Mouse (Mus musculus) limb, embryonic 14.5 days (tissue): ENCODE measurements around the gene Hoxc12. TPM values are rescaled to one million over a fixed set of nuclear protein-coding genes. Genes with fewer than 3 reads are reported as not detected.
A peak's percentile ranks its signal among the peaks of the same experiment; 100 is the strongest.

Experiments
- ATAC-seq: fragments of 200-750 bp; cut with Nextera tagmentation; 2 replicates; pipeline ENCODE4 v1.8.0; 2017; ENCODE audit warnings: low read depth, moderate number of reproducible peaks, moderate TSS enrichment; ENCODE audit not compliant: low FRiP score
- DNase-seq: peaks from one replicate; pipeline ENCODE4 v3.0.0-alpha.2; 2015; ENCODE audit warnings: low spot score
- H3K27ac ChIP-seq: fragments of 300-500 bp; sonication (generic); replicated peaks from 2 replicates; pipeline ENCODE4 v1.5.1; 2014; ENCODE audit warnings: low read depth, mild to moderate bottlenecking, low read length, moderate library complexity, mixed read lengths
- H3K27me3 ChIP-seq: fragments of 300-500 bp; sonication (generic); 2 replicates; pipeline ENCODE4 v1.6.1; 2014; ENCODE audit warnings: low read length, mixed read lengths; ENCODE audit not compliant: control insufficient read depth, insufficient read depth
- H3K36me3 ChIP-seq: fragments of 300-500 bp; sonication (generic); 2 replicates; pipeline ENCODE4 v1.6.1; 2014; ENCODE audit warnings: mild to moderate bottlenecking, low read length, moderate library complexity, mixed read lengths; ENCODE audit not compliant: control insufficient read depth, insufficient read depth
- H3K4me1 ChIP-seq: fragments of 300-500 bp; sonication (generic); 2 replicates; pipeline ENCODE4 v1.6.1; 2014; ENCODE audit warnings: antibody characterized with exemption, low read length, mixed read lengths; ENCODE audit not compliant: control insufficient read depth, insufficient read depth
- H3K4me2 ChIP-seq: fragments of 300-500 bp; sonication (generic); replicated peaks from 2 replicates; pipeline ENCODE4 v1.6.1; 2014; ENCODE audit warnings: low read depth, mild to moderate bottlenecking, low read length, moderate library complexity; ENCODE audit not compliant: severe bottlenecking
- H3K4me3 ChIP-seq: fragments of 300-500 bp; sonication (generic); replicated peaks from 2 replicates; pipeline ENCODE4 v1.5.1; 2014; ENCODE audit warnings: low read length
- H3K9ac ChIP-seq: fragments of 300-500 bp; sonication (generic); 2 replicates; pipeline ENCODE4 v1.6.1; 2014; ENCODE audit warnings: mild to moderate bottlenecking, low read depth, low read length, moderate library complexity; ENCODE audit not compliant: severe bottlenecking
- H3K9me3 ChIP-seq: fragments of 300-500 bp; sonication (generic); 2 replicates; pipeline ENCODE4 v1.6.1; 2016; ENCODE audit warnings: low read length; ENCODE audit not compliant: control insufficient read depth
- POLR2A ChIP-seq: fragments of 200-500 bp; IDR thresholded peaks from 2 replicates; pipeline ENCODE4 v1.8.0; 2012; ENCODE audit warnings: inconsistent platforms, mild to moderate bottlenecking, moderate library complexity, borderline replicate concordance; ENCODE audit not compliant: insufficient read depth, insufficient read length; ENCODE audit errors: extremely low read depth
- WGBS: fragments of 180-500 bp; shearing (Covaris S2); extraction: QIAGEN DNeasy Blood & Tissue Kit; methylation state at CpG from one replicate; pipeline ENCODE4 v1.1.7; 2014; 5-methylcytosine and 5-hydroxymethylcytosine counted together
- polyA plus RNA-seq, 2 experiments: library from polyadenylated mRNA; depleted of rRNA in 1 of 2; stranded (reverse) in 1 of 2; unstranded in 1 of 2; fragments of >200 nt; fragmentation: Nextera tagmentation in 1 of 2; extraction: Ambion mirVana in 1 of 2; gene quantifications; 2 replicates each; pipeline versions ENCODE4 v1.2.1 to v1.2.3; 2012 to 2014

The Hoxc12 gene
- polyA plus RNA-seq, 2 experiments, result 3.6 to 4.2 TPM

- H3K9me3 ChIP-seq, result no peaks in the 10 kb centered on the region
- WGBS, result 7% methylated on average over 26 of the region's 26 CpGs
- no peaks in the 10 kb centered on the region for H3K36me3 ChIP-seq
- H3K4me3 ChIP-seq, result peak overlapping the region; percentile 38
- no peak for TF ChIP-seq POLR2A
- ATAC-seq (no peak), DNase-seq (no peak)
- H3K4me1 ChIP-seq, result peaks cover 4% of the 10 kb centered on the region; the same call in 1 of the 2 replicates
- H3K27ac ChIP-seq, result peak overlapping the region; percentile 63
- H3K9ac ChIP-seq, result peak overlapping the region; percentile 40
- H3K27me3 ChIP-seq, result peaks cover 88% of the 10 kb centered on the region
- H3K4me2 ChIP-seq, result peak overlapping the region; percentile 54
Measured at GRCm38 (mm10) chr15:102965003-102965891, 28.7 kb downstream of the Hoxc12 start.

GRCm38 (mm10) chr15:102965892-102966775, 29.6 kb downstream of the Hoxc12 start:
- Histone ChIP-seq H3K4me1 (peaks cover 2% of the 10 kb centered on the region; the same call in 1 of the 2 replicates), H3K27me3 (peaks cover 89% of the 10 kb centered on the region), H3K36me3 (no peaks in the 10 kb centered on the region), H3K4me2 (peak overlapping the region; percentile 54), H3K27ac (peak overlapping the region; percentile 63), H3K9me3 (no peaks in the 10 kb centered on the region), H3K4me3 (peak overlapping the region; percentile 38), H3K9ac (peak overlapping the region; percentile 40)
- TF ChIP-seq POLR2A, result no peak
- WGBS, result 5% methylated on average over 28 of the region's 30 CpGs
- ATAC-seq (peak; percentile 75), DNase-seq (peak; percentile 94)

GRCm38 (mm10) chr15:102966776-102967311, 30.3 kb downstream of the Hoxc12 start, which contains the start of gene Hoxc10:
Hoxc10 (plus strand) TSS chr15:102966796.
- Histone ChIP-seq H3K4me1 (no peaks in the 10 kb centered on the region; the same call in 1 of the 2 replicates), H3K4me2 (peak within 1 kb of the TSS; percentile 54), H3K27me3 (peaks cover 89% of the 10 kb centered on the region), H3K36me3 (no peaks in the 10 kb centered on the region), H3K9ac (peak within 1 kb of the TSS; percentile 53), H3K9me3 (no peaks in the 10 kb centered on the region), H3K4me3 (peak within 1 kb of the TSS; percentile 38), H3K27ac (peak within 1 kb of the TSS; percentile 63)
- TF ChIP-seq POLR2A, result no peak
- peak; percentile 17; the same call in 1 of the 2 replicates for ATAC-seq
- WGBS, result under 1% methylated on average over 22 of the region's 27 CpGs
- DNase-seq, result no peak

GRCm38 (mm10) chr15:102967312-102967510, 30.7 kb downstream of the Hoxc12 start, which contains the start of gene Hoxc5:
Hoxc5 (plus strand) TSS chr15:102967443.
- peaks cover 90% of the 10 kb centered on the region for H3K27me3 ChIP-seq
- H3K9me3 ChIP-seq, result no peaks in the 10 kb centered on the region
- ATAC-seq, result no peak
- no peaks in the 10 kb centered on the region; the same call in 1 of the 2 replicates for H3K4me1 ChIP-seq
- peak within 1 kb of the TSS; percentile 38 for H3K4me3 ChIP-seq
- H3K36me3 ChIP-seq, result no peaks in the 10 kb centered on the region
- no peak for DNase-seq
- no peak for TF ChIP-seq POLR2A
- H3K27ac ChIP-seq, result peak within 1 kb of the TSS; percentile 63
- WGBS, result under 1% methylated on average over 12 of the region's 12 CpGs
- H3K9ac ChIP-seq, result peak within 1 kb of the TSS; percentile 53
- H3K4me2 ChIP-seq, result peak within 1 kb of the TSS; percentile 54
